ENCODE assay signal across 11 mouse cellular contexts in genomic region chr8:115539600-115539999, GRCm38 (mm10).
DNase-seq lines count a peak whose midpoint lies in the region; ATAC-seq and TF ChIP-seq lines count a peak whose summit lies in the region.
"Had no signal": no experiment of that assay in that cellular context is flagged by ENCODE, and none has a peak within 500 bp of the region (broad histone marks: within the 10 kb centered on the region; RNA-seq: fewer than 3 reads in every experiment).

No protein-coding gene starts in this region.

- no peak for DNase-seq in hindbrain, embryonic 10.5 days (ENCODE audit: low spot score)
- peak; percentile 24 to 29 for DNase-seq in heart, adult 2 months
- peak; percentile 36 for DNase-seq in heart, postnatal 4 days
- peak; percentile 51 for DNase-seq in lung, postnatal 0 days (ENCODE audit: low spot score)
- DNase-seq in layer of hippocampus, adult 9-11 months = no peak
- DNase-seq in cerebellum, adult 2 months = no peak

- 79% methylated on average over 9 of the region's 9 CpGs for WGBS in hindbrain, embryonic 10.5 days
- 65% methylated on average over 9 of the region's 9 CpGs for WGBS in hindbrain, embryonic 12.5 days
- 38% methylated on average over 9 of the region's 9 CpGs for WGBS in heart, adult 2 months
- 56% methylated on average over 9 of the region's 9 CpGs for WGBS in lung, postnatal 0 days
- WGBS in cerebellum, adult 2 months = 83% methylated on average over 9 of the region's 9 CpGs

- no peak for TF ChIP-seq POLR2A in heart, adult 2 months (IDR thresholded peaks at IDR 0.05; ENCODE audit: insufficient read depth, low read depth, low read length)
- TF ChIP-seq POLR2A in cerebellum, adult 2 months (IDR thresholded peaks at IDR 0.05; ENCODE audit: borderline replicate concordance, insufficient read depth, low read length) = no peak

- H3K79me2 ChIP-seq in heart, adult 2 months (replicated peaks; ENCODE audit: control insufficient read depth, insufficient read depth, low read length) = no peaks in the 10 kb centered on the region

- no peak overlapping the region for H3K9ac ChIP-seq in hindbrain, embryonic 12.5 days
- H3K9ac ChIP-seq in heart, adult 2 months (ENCODE audit: low read depth, low read length) = no peak overlapping the region
- H3K9ac ChIP-seq in lung, postnatal 0 days (replicated peaks; ENCODE audit: low read depth) = no peak overlapping the region

- no peaks in the 10 kb centered on the region for H3K9me3 ChIP-seq in hindbrain, embryonic 10.5 days
- H3K9me3 ChIP-seq in hindbrain, embryonic 12.5 days (replicated peaks) = no peaks in the 10 kb centered on the region
- no peaks in the 10 kb centered on the region for H3K9me3 ChIP-seq in lung, postnatal 0 days (ENCODE audit: low read length)
- H3K9me3 ChIP-seq: midbrain, embryonic 10.5 days had no signal

- TF ChIP-seq EP300 in heart, adult 2 months (IDR thresholded peaks at IDR 0.05; ENCODE audit: insufficient read depth, low read depth, low read length) = 0 out of 2 replicates have a peak, but pooled peaks have one; percentile 17
- peak; percentile 71 for TF ChIP-seq EP300 in lung, postnatal 0 days (IDR thresholded peaks at IDR 0.05)

- H3K4me1 ChIP-seq in hindbrain, embryonic 10.5 days (replicated peaks) = peaks cover 25% of the 10 kb centered on the region
- peaks cover 9% of the 10 kb centered on the region for H3K4me1 ChIP-seq in hindbrain, embryonic 12.5 days
- H3K4me1 ChIP-seq in heart, adult 2 months (ENCODE audit: control insufficient read depth, insufficient read depth, low read length) = no peaks in the 10 kb centered on the region
- no peaks in the 10 kb centered on the region for H3K4me1 ChIP-seq in lung, postnatal 0 days (ENCODE audit: insufficient read depth, low read depth, low read length)
- H3K4me1 ChIP-seq in cerebellum, adult 2 months (ENCODE audit: control insufficient read depth, insufficient read depth, low read length) = no peaks in the 10 kb centered on the region; the same call in 1 of the 2 replicates

- no peak for TF ChIP-seq CTCF in heart, adult 2 months (IDR thresholded peaks at IDR 0.05)
- no peak for TF ChIP-seq CTCF in lung, postnatal 0 days (IDR thresholded peaks at IDR 0.05)
- no peak for TF ChIP-seq CTCF in cerebellum, adult 2 months (IDR thresholded peaks at IDR 0.05; ENCODE audit: borderline replicate concordance, insufficient read depth, low read depth, low read length)

- H3K4me2 ChIP-seq in hindbrain, embryonic 12.5 days (replicated peaks) = no peak overlapping the region
- H3K4me2 ChIP-seq in lung, postnatal 0 days (replicated peaks; ENCODE audit: low read depth, low read length) = no peak overlapping the region

- ATAC-seq in hindbrain, embryonic 12.5 days (ENCODE audit: low FRiP score) = no peak
- ATAC-seq in lung, postnatal 0 days = peak; percentile 79
- no peak for ATAC-seq in frontal cortex, adult (ENCODE audit: low TSS enrichment)
- ATAC-seq: Patski had no signal

- H3K36me3 ChIP-seq in hindbrain, embryonic 10.5 days = no peaks in the 10 kb centered on the region
- no peaks in the 10 kb centered on the region for H3K36me3 ChIP-seq in hindbrain, embryonic 12.5 days
- no peaks in the 10 kb centered on the region for H3K36me3 ChIP-seq in heart, adult 2 months (ENCODE audit: control insufficient read depth, insufficient read depth, low read length)
- no peaks in the 10 kb centered on the region for H3K36me3 ChIP-seq in lung, postnatal 0 days (ENCODE audit: insufficient read depth, low read length)
- H3K36me3 ChIP-seq: midbrain, embryonic 10.5 days had no signal

- H3K27ac ChIP-seq in hindbrain, embryonic 10.5 days = peak overlapping the region; percentile 23; the same call in 1 of the 2 replicates
- no peak overlapping the region for H3K27ac ChIP-seq in hindbrain, embryonic 12.5 days
- no peak overlapping the region for H3K27ac ChIP-seq in heart, adult 2 months
- no peak overlapping the region for H3K27ac ChIP-seq in lung, postnatal 0 days (ENCODE audit: low read length)
- H3K27ac ChIP-seq in cerebellum, adult 2 months (ENCODE audit: insufficient read depth, low read length) = no peak overlapping the region
- H3K27ac ChIP-seq: midbrain, embryonic 10.5 days had no signal

- H3K27me3 ChIP-seq in hindbrain, embryonic 10.5 days (ENCODE audit: insufficient read depth, poor library complexity, severe bottlenecking) = no peaks in the 10 kb centered on the region
- no peaks in the 10 kb centered on the region for H3K27me3 ChIP-seq in hindbrain, embryonic 12.5 days
- no peaks in the 10 kb centered on the region for H3K27me3 ChIP-seq in heart, adult 2 months (ENCODE audit: control insufficient read depth, insufficient read depth, low read length)
- H3K27me3 ChIP-seq in lung, postnatal 0 days (replicated peaks; ENCODE audit: insufficient read depth, low read length) = no peaks in the 10 kb centered on the region; the same call in 1 of the 2 replicates
- no peaks in the 10 kb centered on the region for H3K27me3 ChIP-seq in cerebellum, adult 2 months (ENCODE audit: control insufficient read depth, insufficient read depth, low read length)
- H3K27me3 ChIP-seq: Patski had no signal

- no peak overlapping the region for H3K4me3 ChIP-seq in hindbrain, embryonic 10.5 days
- H3K4me3 ChIP-seq in hindbrain, embryonic 12.5 days = no peak overlapping the region
- H3K4me3 ChIP-seq in heart, adult 2 months = peak overlapping the region; percentile 17
- H3K4me3 ChIP-seq in lung, postnatal 0 days (ENCODE audit: low read depth, low read length) = no peak overlapping the region
- no peak overlapping the region for H3K4me3 ChIP-seq in cerebellum, adult 2 months (replicated peaks; ENCODE audit: insufficient read depth, low read depth, low read length)
- H3K4me3 ChIP-seq: erythroblast, embryonic 14.5 days; midbrain, embryonic 10.5 days had no signal

- intact Hi-C loops in heart, adult 2 months (cut with DNase I) = no loop called here

Comparison
In these comparisons a context has a peak if more than half of its experiments do, and no peak if none do; other contexts are left out.
1. DNase-seq: peak in heart, adult 2 months (2 of 2), heart, postnatal 4 days (single experiment) and lung, postnatal 0 days (single experiment); none in hindbrain, embryonic 10.5 days (single experiment), layer of hippocampus, adult 9-11 months (single experiment) and cerebellum, adult 2 months (0 of 2).